Mouse (Mus musculus) hindlimb bud, embryonic 11.5 days (tissue): ENCODE measurements at regions not wholly inside any gene's neighbourhood (a gene's known extent, or its start where the extent isn't known, plus 50 kb on each side); places are given as distances from the start of the nearest gene placed in this dataset.
A peak's percentile ranks its signal among the peaks of the same experiment; 100 is the strongest.

ENCODE experiments used
- DNase-seq: peaks from one replicate; pipeline ENCODE4 v3.0.0-alpha.2; 2012; ENCODE audit warnings: low read depth, low spot score; ENCODE audit errors: extremely low spot score

DNA sequence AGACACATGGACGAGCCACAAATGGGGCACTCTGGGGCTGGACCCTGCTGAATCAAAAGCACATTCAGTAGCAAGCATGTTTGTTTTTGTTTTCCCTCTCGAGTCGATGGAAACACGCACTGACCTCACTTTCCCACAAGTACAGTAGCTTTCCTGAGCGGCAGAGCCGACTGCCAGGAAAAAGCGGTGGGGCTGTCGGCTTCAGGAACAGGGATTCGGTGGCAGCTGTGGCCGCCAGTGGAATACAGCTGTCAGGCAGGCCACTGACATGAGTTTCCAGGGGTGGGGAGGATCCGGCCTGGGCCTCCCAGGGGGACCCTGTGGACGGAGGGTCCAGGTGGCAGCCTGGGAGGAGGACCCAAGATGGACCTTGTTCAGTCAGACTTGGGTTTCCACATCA is 157.0 kb downstream of the Fgf18 start:
- DNase-seq, result no peak

DNA sequence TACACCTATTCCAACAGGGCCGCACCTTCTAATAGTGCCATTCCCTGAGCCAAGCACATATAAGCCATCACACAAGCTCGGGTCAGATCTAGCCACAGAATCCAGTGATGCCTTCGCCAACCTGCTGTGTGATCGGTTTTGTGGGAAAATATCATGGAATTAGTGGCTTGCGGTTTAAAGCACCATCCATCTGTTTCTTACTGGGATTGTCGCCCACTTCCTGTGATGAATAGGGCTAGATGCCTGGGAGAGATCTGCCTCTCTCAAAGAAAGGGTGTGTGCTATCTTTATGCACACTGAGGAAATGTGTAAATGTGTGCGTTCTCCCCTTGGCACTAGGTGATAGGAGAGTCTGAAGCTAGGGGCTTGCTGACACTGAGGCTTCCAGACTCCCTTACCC is 154.5 kb upstream of the Smim23 start:
- no peak for DNase-seq

DNA sequence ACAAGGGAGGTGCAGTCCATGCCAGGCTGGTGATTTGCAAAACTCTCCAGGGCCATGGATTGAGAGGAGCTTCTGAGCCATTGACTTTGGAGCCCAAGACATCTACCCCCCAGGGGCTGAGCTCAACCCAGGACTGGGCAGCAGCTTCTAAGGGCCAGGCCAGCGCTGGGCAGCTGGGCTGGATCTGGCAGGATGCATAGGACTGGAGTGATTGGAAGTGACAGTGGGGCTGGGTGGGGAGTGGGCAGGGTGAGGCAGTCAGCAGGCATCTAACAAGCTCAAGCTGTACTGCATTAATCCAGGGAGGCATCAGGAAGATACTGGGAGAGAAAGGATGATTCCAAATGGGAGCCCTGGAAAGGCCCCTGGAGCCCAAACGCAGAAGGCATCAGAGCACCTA is 152.2 kb upstream of the Smim23 start:
- DNase-seq, result no peak

DNA sequence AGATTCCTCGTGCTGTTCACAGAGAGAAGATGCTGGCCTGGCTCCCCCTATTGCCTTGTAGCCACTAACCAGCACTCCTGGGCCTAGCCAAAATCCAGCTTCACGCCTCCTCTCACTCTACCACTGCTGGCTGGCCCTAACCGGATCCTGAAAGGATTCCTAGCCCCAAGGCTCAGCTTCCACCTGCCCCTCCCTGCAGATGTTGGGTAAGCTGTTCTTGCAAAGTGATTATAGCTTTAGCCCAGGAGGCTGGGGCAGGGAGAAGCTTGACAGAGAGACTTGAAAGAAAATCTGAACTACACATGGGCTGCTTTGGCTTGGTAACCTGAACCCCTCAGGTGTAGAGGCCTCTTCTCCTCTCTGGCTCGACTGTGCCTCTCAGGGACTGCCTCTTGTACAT is 149.0 kb upstream of the Smim23 start:
- no peak for DNase-seq

DNA sequence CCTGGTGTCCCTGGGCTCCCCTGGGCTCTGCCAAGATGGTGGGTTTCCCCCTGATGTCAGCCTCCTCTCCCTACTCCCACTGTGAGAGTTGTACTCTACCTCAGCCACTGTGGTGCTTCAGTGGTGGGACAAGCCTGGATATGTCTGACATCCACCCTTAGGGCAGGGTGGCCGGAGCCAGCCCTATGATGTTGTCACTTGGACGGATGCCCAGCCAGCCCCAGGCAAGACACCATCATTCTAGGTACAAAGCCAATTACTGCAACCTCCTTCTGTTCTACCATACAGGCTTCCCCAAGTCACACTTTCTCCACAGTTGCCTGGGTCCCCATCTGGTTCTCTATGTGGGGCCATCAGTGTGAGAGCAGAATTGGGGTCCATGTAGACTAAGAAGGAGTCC is 141.0 kb upstream of the Smim23 start:
- no peak for DNase-seq

DNA sequence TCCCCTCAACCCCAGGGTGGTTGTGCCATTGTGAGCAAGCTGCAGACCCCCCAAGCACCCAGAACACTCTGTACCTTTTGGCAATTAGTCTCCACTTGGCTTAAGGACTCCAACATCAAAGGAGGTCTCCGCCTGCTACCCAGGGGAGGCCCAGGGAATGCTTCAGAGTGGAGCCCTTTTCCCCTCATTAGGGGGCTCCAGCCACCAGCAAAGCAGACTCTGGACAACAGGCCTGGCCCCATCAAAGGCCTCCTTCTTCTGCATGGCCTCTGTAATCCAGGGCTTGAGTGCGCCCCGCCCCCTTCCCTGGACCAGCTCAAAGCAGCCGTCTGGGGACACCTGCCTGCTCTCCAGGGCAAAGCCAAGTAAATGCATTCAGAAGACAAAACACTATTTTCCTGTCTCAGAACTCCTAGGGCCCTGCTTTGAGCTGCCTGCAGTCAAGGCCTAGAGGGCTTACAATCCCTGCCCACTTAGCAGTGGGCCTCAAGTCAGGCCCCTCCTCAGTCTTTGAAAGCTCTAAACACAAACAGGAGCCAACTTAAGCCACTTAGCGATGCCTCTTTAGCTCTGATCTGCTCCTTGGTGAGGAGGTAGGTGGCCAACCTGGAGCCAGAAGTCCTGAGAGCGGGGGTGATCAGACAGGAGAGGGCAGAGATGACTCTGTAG is 139.4 kb upstream of the Smim23 start:
- DNase-seq, result no peak

DNA sequence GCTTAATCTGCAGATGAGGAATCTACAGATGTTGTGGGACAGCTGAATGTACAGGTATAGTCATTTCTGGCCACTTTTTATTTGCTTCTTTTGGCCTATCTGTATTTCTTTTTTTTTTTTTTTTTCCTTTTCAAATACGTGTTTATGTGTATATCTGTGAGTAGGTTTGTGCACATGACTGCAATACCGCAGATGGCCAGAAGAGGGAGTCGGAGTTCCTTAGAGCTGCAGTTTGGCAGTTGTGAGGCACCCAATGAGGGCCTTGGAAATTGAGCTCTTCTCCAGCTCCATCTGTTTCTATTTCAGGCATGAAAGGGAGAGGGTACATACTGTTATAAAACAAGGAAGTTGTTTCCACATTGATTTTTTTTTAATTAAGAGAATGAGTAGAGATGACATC is 137.2 kb upstream of the Smim23 start:
- no peak for DNase-seq

DNA sequence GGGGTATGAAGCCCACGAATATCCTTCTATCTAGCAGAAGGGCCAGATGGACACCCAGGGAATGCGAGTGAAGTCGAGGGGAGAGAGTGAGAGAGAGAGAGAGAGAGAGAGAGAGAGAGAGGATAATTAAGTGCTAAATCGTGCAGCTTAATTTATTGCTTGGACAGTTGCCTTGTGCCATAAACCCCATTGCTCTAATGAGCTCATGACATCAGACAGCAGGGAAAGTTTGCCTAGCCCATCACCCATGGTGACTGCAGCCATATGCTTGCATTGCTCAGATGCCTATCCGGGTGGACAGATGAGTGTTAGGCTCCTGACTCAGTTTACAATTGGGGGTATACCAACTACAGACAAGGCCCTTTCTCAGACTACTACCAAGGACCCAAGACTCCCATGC is 134.6 kb upstream of the Smim23 start:
- DNase-seq, result no peak

DNA sequence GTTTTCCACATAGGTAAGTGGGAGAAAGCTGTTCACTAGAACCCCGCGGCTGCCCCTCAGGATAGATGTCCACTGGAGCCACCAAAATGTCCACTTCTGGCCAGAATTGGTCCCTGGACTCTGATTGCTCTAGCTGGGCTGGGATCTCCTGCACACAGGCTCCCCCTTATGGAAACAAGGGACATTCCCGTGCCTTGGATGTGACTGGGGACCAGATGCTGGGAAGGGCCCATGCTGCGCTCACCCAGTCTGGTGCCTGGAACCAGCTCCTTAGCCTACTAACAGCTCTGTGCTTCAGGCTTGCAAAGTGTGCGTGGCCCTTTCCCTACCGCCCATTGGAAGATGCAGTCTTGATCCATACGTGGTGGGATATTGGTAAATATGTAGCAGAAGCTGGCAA is 132.6 kb upstream of the Smim23 start:
- DNase-seq, result no peak

DNA sequence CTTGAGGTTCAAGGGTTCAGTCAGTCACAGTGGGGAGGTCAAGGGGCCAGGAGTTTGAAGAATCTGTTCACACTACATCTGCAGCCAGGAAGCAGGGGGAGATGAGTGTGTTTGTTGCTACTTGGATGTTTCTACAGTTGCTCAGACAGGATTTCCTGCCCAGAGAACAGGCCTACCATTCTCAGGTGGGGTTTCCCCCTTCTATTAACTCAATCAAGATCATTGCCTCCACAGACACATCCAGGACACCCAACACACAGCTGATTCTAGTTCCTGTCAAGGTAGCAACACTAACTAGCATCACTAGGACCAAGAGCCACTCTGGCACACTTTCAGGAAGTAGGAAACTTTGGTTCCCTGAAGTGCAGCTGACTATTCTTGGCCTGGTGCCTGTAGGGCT is 127.9 kb upstream of the Smim23 start:
- no peak for DNase-seq

DNA sequence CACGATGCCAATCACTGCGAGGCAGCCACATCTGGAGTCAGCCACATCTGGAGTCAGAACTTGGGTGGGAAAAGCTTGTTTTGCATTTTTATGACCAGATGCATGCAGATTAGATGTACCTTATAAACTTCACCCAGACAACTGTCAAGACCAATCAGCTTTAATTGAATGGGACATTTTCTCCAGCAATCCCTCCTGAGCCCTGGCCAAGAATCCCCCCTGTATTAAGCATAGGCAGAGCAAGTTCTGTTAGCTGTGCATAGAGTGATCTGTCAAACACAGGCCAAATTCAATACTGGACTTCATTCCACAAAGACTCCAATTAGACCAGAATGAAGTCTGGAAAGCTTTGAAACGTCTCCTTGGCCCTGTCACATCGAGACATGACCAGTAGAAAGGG is 123.7 kb upstream of the Smim23 start:
- no peak for DNase-seq

DNA sequence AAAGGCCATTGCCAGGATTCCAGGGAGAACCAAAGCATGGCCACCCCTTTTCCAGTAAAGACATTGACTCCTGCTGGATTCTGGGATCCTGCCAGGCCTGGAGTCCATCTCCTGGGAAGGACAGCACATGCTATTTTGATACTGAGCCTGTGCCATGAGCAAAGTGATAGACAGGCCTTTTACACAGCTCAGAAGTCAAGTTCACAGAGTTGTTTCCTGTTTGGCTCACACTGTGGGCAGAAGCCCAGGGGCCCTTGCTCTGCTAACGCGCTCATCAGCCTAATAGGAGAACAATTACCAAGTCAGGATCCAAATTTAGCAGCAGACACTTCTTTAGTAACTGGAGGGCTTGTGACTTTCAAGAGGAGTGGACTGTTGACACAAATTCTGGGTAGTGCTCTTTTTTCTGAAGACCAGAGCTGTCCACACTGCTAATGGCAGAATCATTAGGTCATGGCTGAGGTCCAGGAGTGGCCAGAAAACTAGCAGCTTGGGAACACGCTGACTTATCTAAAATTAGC is 122.1 kb upstream of the Smim23 start:
- DNase-seq, result no peak

DNA sequence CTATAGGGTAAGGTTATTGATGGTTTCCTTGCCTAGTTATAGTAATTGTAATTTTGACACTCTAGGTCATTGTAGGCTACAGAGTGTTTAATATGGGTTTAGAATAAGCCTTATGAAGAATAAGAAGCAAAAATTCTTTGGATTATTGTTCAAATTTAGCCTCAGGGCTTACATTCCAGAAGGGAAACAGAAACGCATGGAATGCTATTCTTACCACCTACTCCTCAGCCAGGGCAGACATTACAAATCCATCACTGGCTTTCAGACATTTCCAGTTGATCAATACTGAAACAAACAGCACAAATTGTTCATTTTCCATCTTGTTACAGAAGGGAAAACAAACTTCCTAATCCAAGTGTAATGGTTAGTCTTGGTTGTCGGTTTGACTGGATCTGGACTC is 120.7 kb upstream of the Smim23 start:
- DNase-seq, result no peak

DNA sequence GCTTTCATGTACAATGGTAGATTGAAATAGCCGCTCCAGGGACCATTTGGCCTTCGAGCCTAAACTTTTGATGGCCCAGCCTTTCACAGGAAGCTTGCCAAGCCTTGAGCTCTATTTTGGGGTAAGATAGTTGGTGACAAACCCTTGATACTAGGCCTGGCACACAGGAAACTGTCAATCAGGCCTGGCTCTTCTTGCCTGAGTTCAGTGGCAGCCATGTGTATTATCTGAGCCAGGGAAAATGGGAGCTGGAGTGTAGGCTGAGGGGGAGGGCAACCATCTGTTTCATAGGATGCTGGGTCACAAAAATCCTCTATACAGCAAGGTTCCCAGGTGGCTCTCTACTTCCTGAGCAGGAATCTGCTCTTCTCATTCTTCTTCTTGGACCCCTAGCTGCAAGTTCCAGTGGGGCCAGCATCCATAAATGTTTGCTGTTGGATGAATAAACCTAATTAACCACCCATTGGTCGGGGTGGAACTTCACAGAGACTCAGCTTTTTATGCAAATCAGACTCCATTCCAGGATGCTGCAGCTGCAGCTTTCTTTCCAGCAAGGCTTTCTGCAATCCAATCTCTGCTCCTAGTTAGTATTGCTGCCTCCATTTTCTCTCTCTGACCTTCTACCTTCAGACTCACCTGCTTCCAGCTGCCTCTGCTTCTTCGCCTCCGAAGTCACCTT is 117.1 kb upstream of the Smim23 start:
- DNase-seq, result no peak

DNA sequence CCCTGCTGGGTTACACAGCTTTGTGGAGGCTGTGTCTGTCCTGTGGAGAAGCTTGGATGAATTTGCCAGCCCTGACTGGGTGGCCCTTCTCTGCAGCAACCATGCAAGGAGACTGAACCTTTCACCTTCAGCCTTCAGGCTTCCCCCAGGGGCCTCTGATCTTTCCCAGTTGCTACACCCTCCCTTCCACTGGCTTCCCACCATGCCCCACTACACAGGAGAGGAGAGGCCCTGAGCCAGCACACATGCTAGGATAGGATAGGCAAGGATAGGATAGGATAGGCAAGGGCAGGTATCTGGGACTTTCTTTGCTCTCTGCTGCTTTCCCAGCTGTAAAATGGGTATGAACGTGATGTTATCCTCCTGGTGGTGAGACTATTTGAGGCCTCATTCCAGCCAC is 114.7 kb upstream of the Smim23 start:
- no peak for DNase-seq

DNA sequence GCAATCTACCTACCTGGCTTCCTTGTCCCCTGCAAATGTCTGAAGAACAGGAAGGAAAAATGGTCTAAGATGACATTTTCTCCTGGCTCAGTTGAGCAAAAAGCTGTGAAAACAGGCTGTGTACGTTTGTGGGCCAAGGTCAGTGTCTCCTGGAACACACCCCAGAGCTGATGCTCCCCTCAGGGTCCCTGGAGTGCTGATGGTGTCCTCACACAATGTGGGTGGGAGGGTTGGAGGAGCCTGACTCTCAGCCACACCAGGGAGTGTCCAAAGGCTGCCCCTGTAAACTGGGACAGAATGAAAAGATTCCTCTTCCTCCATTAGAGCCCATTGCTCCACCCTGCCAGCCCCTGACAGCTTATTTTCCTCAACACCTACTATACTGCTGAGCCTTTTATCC is 112.8 kb upstream of the Smim23 start:
- DNase-seq, result no peak

DNA sequence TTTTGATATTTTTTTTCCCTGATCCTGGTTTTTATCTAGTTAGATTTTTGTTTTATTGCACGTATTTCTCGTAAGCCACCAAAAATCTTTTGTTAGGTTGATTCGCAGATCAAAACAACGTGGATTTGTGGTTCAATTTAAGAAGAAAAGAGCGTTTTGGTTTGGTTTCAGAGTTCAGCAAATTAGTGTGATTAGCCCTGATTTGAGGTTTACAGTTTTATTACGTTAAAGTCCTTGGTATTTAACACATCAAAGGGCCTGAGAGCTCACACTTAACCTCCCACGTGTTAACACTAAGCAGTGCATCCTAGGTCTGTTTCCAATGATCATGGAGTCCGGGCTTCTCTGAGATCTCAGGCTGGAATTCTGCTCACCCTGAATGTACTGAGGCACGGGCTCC is 107.5 kb upstream of the Smim23 start:
- peak; percentile 57 for DNase-seq

DNA sequence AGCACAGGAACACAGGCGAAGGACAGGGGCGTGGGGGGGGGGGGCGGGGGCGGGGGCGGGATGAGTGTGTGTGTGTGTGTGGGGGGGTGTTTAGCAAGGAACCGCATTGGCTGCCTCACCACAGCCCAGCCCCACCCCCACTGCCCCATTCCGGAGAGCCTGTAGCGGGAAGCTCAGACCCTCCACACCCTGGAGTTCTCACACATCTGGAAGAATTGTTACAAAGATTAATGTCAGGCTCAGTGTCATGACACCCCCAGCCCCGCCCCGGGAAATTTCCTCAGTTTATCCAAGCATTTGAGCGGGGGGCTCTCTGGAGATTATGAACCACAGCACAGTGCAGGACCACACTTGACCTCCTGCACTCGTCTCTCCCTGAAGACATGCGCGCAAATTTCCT is 106.6 kb upstream of the Smim23 start:
- no peak for DNase-seq

DNA sequence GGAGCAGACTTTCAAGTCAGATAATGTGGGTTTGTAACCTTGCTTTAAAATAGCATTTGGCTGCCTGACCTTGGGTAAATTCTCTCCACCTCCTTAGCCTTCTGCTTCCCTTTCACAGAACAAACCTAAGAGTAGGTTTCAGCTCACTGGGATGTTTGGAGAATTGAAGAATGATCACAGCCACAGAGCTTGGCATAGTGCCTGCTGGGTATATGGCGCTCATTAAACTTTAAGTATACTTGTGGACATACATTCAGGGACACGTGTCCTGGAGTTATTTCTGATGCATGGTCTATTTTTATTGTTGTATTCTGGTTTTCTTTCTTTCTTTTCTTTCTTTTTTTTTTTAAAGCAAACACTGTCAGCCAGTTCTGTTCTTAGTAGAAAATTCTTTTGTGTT is 104.4 kb upstream of the Smim23 start:
- no peak for DNase-seq

DNA sequence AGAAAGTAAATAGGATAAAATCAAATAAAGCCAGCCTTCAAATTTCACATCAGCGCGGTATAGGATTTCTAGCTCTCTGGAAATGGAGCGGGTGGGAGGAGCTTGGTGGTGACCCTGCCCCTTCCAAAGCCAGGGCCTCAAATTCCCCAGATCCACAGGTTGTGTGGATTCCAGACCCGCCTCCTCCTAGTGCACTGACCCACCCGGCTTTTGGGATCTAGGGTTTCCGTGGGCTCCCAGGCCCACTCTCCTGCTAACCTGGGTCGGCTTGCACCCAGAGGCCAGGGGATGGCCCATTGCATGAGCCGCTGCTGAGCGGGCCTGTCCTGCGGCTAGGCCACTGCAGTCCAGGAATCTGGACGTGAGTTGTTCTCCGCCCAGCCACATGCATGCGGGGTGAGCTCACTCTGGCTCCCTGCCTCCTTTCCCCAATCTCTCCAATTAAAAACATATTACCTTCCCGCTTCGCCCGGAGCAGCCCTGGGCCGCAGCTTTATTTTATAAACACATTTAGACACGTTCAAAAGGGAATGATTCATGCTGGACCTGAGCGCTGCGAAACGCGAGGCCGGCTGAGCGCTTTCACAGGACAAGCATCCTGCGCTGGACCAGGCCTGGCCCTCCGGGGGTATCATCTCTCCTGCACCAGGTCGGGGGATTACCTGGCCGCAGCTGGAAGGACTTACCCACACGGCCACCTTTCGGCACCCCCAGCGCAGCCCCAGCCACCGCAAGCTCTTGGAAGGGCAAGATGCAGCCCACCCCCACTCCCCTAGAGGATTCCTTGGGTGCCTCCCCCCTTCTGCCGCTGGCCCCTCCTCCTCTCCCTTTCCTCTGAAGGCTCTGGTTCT is 101.2 kb upstream of the Smim23 start:
- no peak for DNase-seq

DNA sequence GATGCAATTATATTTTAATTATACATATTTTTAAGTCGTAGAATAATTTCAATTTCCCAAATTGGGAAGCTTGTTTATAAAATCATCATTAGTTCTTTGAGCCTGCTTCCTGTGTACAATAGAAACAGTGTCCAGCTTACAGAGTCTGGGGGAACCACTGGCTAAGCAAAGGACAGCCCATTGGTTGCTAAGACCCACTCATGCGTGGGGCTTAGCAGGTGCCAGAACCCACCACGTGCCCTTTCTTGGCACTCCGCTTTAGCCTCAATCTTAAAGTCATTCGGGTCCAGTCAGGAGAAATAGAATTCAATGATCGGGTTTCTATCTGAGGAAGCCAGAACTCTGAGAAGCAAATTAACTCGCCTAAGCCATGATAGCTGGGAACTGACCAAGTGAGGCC is 100.5 kb upstream of the Smim23 start:
- DNase-seq, result no peak

DNA sequence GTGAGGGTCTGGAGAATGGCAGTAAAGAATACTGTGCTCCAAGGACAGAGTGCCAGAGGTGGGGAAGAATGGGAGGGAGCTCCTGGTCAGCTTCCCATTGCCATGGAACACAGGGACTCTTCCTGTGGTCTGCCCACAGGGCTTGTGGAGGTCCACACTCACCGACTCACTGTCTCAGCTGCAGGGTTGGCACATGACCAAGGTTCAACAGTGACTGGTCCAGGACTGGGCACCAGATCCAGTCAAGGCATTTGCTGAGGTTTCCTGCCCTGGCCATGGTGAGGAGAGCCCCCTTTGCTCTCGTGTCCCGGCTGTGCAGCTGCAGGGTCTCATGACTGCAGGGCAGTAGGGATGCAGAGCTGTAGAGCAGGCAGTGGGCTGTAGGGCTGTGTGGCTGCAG is 88.7 kb upstream of the Smim23 start:
- DNase-seq, result no peak
